Mouse (Mus musculus) cerebellum, adult 8-10 months (tissue): Measurements from ENCODE around the gene Spag16.
"Not testable (repeated sequence)": the region's sequence is repeated elsewhere in the genome, so short reads cannot be mapped to it uniquely, and the experiment has no call there.

Experiments used
- DNase-seq: peaks from one replicate; pipeline ENCODE4 v3.0.0; 2022

Gene Spag16

DNA sequence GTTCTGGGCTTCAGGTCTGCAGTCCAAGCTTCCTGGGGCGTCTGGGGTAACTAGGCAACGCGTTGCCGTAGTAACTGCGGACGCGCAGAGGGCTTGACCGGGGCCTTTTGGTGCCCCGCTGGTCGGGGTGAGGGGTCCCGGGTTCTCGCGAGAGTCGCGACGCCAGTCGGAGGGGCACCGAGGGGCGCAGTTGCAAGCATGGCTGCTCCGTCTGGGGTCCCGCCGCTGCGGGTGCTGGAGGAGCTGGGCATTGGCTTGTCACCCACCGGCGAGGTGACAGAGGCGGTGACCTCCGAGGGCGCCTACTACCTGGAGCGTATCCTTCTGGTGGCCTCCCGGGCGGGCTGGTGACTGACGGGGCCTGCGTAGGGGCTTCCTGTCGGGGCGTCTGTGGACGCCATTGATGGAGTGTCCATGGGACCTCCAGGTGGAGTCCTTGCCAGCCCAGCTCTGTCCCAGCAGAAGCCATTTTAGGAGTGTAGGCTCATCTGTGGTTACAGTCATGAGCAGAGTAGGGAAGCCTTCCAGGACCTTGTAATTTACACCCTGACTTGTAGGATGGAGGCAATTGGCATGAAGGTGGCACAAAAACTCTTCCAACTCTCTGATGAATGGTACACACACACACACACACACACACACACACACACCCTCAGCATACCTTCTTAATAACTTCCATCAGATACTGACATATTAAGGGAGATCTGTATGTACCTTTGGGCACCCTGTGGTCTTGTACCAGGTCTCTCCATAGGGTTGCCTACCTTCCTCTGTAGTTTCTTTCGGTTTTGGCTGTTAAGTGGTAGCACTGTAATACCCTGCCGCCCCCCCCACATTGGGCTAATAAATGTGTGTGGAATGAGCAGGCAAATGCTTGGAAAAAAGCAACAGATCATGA, at the start of gene Spag16:
TSS of gene Spag16 (plus strand) at position 165 of the 898 bp plus-strand sequence.
- peak; percentile 3 for DNase-seq

DNA sequence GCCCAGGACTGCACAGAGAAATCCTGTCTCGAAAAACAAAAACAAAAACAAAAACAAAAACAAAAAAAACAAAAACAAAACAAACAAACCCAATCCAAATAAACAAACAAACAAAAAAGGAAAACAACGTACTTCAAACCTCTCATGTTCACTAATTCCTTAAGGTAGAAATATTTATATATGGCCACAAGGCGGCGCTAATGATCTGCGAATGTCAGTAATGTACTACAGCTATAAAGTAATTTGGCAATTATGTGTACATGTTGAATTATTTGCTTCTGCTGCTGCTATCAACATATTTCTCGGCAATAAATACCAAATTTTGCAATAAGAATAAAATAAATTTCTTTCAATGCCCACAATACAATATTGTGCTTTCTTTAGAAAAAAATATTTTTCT, 41.6 kb upstream of the Spag16 start:
- peak; percentile 20 for DNase-seq

DNA sequence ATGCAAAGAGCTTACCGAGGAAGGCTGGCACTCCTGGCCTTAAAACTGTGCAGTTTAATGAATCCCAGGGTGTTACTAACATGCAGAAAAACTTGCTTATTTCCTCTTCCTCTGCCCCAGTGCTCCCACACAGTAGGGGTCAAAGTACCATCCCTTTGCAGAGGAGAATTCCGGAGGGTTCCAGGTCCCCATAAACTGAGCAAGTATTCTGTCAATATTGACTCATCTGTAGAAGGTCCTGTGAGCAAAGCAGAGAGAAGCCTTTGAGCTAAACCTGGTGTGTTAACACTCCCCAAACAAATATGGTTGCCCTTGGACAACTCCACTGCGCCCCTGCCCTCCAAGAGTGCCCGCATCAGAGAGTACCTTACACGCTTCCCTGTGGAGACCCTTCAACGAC, 40.1 kb upstream of the Spag16 start:
- DNase-seq = no peak

DNA sequence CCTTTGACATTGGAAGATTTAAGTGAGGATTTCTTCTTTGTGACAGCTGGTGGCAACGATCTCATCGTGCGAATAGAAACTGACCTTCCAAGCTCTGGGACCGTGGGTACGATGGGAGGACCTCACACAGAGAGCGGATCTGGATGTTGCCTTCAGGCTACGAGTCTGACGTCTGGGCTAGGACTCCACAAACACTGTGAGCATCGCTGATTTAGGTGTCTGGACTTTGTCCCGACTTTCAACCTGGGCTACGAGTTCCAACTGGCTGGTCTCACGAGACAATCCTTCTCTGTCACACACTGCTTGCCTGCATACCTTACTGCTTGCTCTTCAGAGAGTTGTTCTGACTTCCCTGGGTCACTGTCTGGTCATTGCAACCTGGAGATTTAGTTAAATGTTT, 39.4 kb upstream of the Spag16 start:
- DNase-seq = no peak

DNA sequence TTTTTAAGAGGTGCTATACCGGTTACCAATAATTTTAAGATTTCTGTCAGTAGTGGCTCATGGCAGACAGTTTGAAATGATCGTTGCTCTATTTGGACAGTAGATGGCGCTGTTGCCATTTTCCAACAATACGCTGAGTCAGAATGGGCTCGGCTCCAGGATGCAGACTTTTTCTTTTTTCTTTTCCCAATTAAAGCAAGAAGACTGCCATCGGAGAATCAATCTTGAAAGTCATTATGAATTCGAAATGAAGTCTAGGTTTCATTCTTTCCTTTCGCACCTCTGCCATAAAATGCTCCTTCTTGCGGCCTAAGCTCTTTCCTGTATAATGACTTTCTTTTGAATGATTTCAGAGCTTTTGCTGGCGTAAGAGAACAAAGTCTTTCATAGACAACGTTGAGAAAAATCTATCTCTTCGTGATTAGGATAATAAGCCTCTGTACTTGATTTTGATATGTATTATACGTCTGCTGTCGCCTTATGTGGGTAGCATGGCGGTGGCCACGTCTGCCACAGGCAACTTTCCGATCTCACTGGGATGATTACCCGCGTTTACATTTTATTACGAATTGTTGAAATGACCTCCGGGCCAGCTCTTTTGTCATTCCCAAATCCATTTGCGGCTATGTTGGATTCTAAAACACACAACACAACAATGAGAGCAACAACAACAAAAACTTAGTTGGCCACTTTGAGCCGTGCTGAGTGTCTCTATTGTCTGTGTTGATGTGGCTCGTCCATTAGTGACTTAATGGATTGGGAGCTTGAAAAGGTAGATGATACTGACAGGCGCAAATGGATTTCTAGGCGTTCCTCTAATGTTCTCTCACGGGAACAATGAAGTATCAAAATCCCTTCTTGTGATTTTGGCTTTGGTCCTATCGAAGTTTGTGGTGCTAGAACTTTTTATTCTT, 36.2 kb upstream of the Spag16 start:
- DNase-seq = peak; percentile 51

DNA sequence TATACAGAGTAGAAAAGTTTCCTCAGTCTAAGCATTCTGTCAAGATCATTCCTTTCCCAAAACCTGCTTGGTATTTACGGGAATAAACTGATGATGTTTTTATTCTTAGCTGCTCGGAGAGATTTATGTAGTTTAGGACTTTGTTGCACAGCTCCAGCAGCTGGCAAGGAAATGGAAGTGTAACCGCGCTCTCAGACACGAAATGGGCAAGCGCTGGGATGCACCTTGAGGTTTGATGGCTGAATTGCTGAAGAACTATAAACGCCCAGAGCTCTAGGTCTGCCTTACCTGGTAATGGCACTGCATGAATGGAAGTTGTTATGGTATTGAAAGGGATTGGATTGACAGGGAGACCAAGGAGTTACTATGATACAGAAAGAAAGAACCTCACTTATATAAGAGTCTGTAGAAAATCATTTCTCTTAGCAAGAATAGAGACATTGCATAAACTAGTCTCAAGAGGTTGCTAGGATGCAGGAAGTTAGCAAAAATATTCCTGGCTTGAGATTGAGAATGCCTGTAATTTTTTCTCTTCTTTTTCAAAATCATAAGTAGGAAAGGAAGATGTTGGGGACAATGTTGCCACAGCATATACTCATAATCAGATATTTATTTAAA, 27.7 kb upstream of the Spag16 start:
- no peak for DNase-seq

DNA sequence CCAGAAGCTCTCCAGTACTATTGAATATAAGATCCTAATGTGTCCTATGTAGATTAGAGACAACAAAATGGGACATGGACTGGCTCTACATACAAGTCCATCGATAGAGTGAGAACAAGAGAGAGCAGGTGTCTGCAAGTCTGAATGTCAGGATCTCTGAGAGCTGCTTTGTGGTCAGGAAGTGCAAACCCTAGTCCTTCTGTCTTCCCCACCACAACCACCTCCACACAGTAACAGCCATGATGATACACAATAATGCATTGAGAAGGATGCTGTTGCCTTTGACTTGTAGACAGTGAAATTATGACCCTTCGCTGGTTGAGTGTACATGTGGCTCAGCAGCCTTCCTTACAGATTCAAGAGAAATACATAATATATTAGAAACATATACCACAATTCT, 16.6 kb upstream of the Spag16 start:
- no peak for DNase-seq

DNA sequence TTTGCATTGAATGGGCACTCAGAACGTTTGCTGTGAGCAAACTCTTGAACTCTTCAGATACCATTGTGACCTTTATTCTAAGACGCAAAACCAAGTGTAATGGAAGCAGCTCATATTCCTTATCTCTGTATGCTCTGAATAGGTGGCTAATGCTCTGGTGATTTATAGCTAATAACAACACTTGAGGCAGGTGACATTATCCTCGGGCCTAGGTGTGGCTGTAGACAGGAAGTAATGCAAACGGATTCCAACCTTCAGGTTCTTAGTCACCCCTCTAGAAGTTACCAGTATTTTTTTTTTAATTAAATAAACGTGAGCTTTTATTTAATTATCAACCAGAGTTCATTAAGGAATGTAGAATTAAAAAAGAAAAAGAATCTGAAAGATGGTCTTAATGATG, 1.1 kb upstream of the Spag16 start:
- DNase-seq = not testable (repeated sequence)

DNA sequence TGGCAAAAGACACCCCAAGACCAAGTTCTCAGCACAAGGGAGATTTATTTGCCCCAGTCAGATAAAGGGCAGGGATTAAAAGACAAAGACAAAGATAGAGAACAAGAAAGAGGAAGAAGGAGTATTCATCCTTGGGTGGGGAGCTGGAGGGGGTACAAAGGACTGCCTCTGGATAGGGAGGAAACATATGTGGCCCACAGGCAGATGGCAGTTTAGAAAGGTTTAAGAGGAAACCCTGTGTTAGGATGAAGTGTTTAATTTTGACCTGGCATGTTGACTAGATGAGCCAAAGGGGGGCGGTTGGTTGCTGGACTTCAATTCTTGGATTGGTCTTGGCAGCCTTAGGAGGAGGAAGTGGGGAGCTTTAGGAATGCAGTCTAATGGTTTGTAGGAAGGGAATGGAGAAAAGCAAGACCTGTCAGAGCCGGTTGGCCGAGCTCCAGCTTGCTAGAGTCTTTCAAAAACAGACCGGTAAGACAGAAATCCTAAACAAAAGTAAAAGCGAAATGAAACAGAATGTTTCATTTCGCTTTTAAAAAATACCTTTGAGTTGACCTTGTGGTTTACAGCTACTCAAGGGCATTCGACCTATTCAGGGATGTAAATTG, 2.2 kb downstream of the Spag16 start:
- DNase-seq = no peak

DNA sequence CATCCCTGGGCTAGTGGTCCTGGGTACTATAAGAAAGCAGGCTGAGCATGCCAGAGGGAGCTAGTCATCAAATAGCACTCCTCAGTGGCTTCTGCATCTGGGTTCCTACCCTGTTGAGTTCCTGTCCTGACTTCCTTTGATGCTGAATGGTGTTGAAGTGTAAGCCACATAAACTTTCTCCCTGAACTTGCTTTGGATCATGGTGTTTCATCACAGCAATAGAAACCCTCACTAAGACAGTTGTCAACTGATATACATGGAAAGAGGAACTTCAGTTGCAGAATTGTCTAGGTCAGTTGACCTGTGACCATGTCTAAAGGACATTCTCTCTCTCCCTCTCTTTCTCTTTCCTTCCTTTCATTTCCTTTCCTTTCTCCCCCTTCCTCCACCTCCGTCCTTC, 3.8 kb downstream of the Spag16 start:
- no peak for DNase-seq

DNA sequence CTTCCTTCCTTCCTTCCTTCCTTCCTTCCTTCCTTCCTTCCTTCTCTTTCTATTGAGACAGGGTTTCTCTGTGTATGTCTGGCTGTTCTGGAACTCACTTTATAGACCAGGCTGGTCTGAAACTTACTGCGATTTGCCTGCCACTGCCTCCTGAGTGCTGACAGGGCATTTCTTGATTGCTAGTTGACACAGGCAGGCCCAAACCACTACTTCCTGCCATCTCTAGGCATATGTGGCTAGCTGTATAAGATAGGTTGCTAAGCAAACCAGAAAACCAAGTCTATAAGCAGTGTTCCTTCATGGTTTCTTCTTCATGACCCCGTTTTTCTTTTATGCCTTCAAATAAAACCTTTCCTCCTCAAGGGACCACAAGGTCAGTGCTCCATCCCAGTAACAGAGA, 4.2 kb downstream of the Spag16 start:
- no peak for DNase-seq

DNA sequence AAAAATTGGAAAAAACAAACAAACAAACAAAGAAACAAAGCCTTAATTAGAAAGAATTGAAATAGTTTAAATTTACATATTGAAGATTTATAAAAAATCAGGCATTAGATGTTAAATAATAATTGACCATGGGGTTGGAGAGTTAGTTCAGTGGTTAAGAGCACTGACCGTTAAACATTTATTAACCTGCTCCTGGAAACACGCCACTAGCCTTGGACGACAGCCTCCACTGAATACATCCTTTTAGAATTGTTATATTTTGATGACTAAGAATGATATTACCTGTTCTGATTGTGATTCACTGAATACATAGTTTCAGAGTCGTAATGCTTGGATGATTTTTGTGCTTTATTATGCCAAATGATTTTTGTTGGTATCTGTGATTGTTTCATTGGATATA, 6.7 kb downstream of the Spag16 start:
- not testable (repeated sequence) for DNase-seq

DNA sequence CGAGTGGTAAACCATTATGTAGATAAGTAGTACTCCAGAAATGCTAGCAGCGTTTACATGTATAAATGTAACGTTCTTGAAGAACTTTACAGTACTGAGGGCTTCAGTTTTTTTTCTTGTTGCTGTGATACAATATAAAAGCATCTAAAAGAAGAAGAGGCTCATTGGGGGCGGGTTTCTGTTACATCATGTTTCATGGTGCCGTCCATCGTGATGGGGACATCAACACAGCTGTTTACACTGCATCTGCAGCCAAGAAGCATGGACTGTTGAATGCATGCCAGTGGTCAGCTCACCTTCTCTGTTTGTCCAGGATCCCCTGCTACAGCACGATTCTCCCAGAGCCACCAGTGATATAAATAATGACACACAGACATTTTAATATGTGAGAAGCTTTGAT, 26.7 kb downstream of the Spag16 start:
- no peak for DNase-seq

DNA sequence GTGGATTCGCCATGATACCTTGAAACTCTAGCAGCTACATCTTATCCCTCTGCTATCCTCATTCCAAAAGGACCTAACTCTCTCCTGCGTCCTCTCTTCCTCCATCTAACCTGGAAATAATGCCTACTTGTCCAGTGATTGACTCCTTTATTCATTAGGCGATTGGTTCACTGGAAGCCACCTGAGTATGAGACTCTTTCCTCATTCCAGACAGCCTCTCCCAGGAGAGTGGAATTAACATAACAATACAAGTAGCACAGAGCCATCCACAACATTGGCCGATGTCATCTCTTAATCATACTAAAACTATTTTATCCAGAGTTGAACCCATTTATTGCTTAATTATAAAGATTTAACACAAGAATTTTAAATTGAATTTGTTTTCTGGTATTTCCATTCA, 41.0 kb downstream of the Spag16 start:
- DNase-seq = no peak

DNA sequence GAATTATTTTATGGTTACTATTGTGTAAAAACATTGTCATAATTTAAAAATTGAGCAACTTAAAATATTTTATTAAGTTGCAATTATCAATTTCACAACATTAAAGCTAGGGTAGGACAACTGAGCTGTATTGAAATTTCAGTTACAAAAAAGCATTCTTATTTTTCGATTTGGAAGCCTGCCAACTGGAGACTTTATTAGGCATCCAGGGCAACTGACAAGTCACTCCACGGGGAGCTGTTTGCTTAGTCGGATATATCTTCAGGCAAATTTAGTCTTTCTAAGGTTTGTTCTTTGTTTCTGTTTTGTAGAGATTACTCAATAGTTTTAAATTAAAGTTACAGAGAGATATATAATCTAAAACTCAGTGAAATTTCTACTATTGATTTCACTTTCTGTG, 129.8 kb downstream of the Spag16 start:
- no peak for DNase-seq

DNA sequence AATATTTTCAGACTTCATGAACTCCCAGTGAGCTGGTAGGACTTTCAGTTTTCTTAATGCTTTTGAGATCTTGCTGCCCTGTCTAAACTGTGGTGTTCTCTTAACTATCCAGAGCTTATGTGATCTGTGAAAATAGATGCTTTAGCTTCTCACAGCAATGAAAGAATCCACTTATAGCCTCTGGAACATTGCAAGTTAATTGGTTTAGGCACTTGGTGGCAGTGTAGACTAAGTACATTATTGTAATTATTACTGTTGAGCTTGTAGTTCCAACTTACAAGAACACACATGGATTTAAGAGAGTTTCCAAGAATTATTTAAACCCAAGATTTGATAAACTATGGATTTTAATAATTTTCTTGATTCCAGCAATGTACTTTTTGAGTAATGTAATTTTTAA, 170.1 kb downstream of the Spag16 start:
- DNase-seq = no peak

DNA sequence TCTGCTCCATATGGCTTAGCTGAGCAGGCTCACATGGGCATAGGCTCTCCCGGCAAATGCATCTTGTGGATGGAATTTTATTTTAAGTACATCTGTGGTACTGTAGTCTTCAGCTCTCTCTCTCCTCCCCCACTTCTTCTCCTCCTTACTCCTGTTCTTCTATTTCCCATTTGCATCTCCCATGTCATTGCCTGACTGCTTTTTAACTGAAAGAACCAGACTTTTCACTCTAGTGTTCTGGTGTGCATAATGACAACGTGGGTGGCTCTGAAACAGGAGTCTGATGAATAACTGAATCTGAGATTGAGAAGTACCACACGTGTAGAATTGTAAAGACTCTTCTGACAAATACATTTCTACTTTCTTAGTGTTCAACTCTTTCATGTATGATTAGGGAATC, 186.2 kb downstream of the Spag16 start:
- no peak for DNase-seq

DNA sequence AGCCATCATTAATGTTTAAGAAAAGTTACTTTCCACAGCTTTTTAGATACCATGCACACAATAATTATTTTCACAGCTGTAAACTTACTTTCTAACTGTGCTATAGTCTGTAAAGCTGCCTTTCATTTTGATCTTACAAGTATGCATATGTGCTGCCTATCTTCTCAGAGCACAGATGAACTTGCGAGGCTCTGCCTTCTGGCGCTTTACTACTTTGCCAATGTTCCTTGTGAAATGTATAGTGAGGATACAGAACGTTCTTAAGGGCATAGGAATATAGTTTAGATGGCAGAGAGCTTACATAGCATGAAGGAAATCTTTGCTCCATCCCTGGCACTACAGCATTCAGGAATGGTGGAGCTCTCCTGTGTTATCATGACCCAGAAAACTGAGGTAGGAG, 210.6 kb downstream of the Spag16 start:
- DNase-seq = no peak

DNA sequence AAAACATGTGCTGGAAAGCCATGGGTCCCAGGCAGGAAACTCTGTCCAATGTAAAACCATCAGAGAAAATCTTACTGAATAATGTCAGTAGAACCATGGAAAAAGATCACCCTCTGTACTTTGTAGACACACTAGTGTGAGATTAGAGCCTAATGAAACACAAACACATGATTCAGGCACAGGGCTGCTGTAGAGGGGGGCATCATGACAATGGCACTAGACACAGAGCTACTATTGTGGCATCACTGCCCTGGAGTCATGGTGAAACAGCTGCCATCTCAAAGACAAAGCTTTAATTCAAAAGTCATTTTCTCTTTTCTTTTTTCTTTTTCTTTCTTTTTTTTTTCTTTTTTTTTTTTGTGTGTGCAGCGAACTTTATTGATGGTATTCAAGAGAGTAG, 240.6 kb downstream of the Spag16 start:
- DNase-seq = no peak

DNA sequence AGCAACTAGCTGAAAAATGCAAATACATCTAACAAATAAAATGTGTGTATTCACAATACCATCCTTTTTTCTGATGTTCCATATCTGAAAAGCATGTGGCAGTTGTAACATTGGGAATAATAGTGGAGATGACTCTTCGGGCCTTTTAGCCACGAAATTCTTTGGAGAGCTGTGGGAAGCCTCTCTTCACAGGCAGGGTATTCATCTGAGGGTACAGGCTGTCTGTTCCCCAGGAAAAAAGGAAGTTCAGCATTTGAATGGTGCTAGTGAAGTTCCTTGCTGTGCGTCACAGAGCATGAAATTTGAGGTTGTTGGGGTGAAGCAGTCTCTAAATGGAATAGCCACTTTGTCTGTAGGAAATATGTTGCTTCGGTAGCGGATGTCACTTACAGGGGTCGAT, 246.7 kb downstream of the Spag16 start:
- no peak for DNase-seq

DNA sequence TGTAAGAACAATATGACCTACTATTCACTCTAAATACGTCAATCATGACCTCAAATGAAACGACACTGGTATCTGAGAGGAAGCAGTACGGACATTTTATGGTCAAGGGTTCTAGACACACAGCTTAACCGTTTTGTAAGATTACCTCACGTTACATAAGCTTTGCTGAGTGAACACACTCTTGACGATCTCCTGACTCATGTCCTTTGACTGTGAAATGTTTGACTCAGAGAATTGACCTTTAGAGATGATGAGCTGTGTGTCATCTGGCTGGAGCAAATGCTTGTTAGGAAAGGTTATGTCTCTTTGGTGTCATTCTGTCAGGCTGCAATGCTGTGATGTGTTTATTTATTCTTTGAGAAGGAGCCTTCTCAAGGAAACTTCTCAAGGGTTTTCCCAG, 252.0 kb downstream of the Spag16 start:
- DNase-seq = no peak

DNA sequence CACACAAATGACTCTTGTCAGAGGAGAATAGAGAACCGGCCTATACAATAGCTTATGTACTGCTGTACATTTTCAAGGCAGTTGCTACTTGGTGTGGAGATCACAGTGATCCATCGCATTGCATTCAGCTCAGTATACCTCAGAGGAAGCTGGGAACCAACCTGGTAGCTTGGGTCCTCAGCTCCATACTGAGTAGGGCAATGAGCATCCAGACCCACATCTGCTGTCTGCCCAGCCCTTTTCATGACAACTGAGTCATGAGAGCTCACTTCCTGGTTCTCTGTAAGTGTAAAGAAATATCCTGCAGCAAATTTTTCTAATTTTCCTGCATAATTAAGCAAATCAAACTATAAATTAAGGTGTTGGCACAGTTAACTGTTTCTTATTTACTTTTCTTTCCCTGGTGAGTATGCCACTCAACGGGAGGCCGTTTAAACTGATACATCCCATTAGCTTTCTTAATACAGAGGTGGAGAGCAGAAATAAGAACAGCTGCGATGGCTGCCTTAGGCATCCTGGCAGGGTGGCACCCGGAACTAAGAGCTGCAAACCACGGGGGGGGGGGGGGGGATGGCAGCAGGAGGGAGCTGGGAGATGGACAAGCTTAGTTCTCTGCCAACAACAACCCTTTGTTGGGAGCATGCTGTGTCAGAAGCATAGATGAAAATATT, 255.6 kb downstream of the Spag16 start:
- DNase-seq = no peak

DNA sequence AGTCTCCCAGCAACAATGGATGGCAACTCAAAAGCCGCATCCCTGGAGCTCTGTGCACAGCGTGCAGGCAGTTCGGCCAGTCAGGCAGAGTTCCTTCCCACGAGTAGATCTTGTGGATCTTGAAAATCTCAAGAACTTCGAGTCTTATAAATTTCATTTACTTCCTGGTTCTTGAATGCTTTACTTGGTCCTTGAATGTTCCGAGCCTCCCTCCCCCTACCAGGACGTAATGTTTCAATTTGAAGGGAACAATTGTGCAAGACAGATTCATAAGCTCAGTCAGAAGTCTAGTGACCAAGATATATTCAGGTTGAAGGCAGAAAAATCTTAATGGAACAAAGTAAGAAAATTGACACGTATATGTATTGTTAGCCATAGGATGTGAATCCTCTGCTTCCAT, 277.9 kb downstream of the Spag16 start:
- no peak for DNase-seq
